Mouse (Mus musculus) testis, adult 2 months (tissue): ENCODE data around the gene Rab11a. TPM values are rescaled to one million over a fixed set of nuclear protein-coding genes. Genes with fewer than 3 reads are reported as not detected.

Experiments
- H3K27ac ChIP-seq: fragments of 200-500 bp; 2 replicates; pipeline ENCODE4 v1.5.1; 2012; ENCODE audit warnings: low read depth, low read length; ENCODE audit not compliant: control insufficient read depth, insufficient read depth
- H3K27me3 ChIP-seq: fragments of 200-500 bp; 2 replicates; pipeline ENCODE4 v1.6.1; 2012; ENCODE audit warnings: mild to moderate bottlenecking, low read length, moderate library complexity; ENCODE audit not compliant: control insufficient read depth, insufficient read depth
- H3K36me3 ChIP-seq: fragments of 200-500 bp; 2 replicates; pipeline ENCODE4 v1.6.1; 2012; ENCODE audit warnings: mild to moderate bottlenecking, low read length; ENCODE audit not compliant: control insufficient read depth, insufficient read depth
- H3K4me1 ChIP-seq: fragments of 200-500 bp; 2 replicates; pipeline ENCODE4 v1.6.1; 2012; ENCODE audit warnings: low read length; ENCODE audit not compliant: control insufficient read depth, insufficient read depth
- H3K4me3 ChIP-seq: fragments of 200-500 bp; 2 replicates; pipeline ENCODE4 v1.5.1; 2012; ENCODE audit warnings: low read depth, mild to moderate bottlenecking, low read length, moderate library complexity, mixed read lengths; ENCODE audit not compliant: control insufficient read depth
- CTCF ChIP-seq: fragments of 200-500 bp; IDR thresholded peaks from 2 replicates; pipeline ENCODE4 v1.5.1; 2012; ENCODE audit warnings: low read depth, mild to moderate bottlenecking, inconsistent platforms, low read length, moderate library complexity; ENCODE audit not compliant: control insufficient read depth, insufficient read depth, insufficient replicate concordance
- POLR2A ChIP-seq: fragments of 200-500 bp; IDR thresholded peaks from 2 replicates; pipeline ENCODE4 v1.6.1; 2012; ENCODE audit warnings: low read depth, mild to moderate bottlenecking, inconsistent platforms, low read length, moderate library complexity; ENCODE audit not compliant: control insufficient read depth
- polyA plus RNA-seq: library from polyadenylated mRNA; depleted of rRNA; stranded (reverse); fragments of >200 nt; gene quantifications from 2 replicates; pipeline ENCODE4 v1.2.3, GENCODE M21; 2012

Rab11a gene
- polyA plus RNA-seq, 1 experiment = 127 TPM

DNA sequence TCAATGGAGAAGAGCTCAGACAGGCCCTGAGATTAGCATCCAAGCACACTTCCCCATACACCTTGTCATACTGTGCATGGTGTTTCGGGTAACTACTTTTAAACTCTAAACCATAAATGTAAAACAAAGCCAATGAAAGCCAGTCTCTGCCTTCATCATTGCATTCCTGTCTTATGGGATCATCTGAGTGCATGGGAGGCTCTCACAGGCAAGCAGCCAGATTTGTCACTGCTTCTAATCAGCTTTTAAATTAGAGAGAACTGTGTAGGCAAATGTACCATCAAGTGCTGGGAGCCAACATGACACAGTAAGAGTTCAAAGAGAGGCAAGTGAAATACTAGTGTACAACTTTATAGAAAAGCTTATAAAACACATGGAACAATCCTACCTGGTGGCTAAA lies 35.9 kb downstream of the Rab11a start:
- Histone ChIP-seq H3K4me3 (no peak overlapping the region), H3K4me1 (no peaks in the 10 kb centered on the region), H3K27me3 (no peaks in the 10 kb centered on the region), H3K27ac (no peak overlapping the region), H3K36me3 (no peaks in the 10 kb centered on the region; the same call in 1 of the 2 replicates)
- no peak for TF ChIP-seq CTCF
- TF ChIP-seq POLR2A = no peak

DNA sequence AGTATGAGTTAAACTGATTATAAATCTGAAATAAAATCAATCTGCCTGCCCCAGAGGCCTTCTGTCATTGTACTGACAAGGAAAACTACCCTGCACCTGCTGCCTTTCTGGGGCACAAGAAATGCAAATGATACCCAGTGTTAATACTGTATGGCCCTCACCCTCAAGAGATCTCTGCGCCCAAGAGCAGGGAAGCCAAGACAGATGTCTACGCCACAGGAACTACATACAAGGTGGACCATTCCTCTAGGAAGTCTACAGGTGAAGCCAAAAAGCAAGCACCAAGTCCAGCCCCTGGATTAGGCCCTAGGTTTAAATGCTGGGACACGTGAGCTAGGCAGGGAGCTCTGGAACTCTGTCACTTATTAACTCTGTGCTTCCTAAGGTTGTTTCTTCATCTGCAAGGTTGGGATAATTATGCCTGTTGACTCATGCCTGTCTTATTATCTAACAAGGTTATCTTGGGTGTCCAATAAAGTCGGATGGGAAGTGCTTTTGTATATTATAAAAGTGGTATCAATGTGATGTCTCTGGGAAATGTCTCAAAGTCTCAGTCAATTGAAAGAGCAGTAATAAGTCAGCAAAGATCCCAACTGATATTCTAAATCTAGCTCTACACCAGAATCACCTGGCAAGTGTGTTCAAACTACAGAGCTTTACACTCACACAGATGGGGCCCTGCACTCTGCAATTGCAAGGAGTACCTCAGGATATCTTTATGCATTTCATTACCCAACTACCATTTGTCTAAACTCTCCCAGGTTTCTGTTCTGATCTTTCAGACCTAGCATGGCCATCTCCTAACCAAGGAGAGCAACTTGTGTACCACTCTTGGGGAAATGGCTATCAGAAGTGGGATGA lies 36.9 kb downstream of the Rab11a start:
- no peak overlapping the region for H3K4me3 ChIP-seq
- H3K27ac ChIP-seq = no peak overlapping the region
- TF ChIP-seq CTCF (no peak), POLR2A (no peak)
- H3K27me3 ChIP-seq = no peaks in the 10 kb centered on the region
- no peaks in the 10 kb centered on the region for H3K4me1 ChIP-seq
- no peaks in the 10 kb centered on the region; the same call in 1 of the 2 replicates for H3K36me3 ChIP-seq

DNA sequence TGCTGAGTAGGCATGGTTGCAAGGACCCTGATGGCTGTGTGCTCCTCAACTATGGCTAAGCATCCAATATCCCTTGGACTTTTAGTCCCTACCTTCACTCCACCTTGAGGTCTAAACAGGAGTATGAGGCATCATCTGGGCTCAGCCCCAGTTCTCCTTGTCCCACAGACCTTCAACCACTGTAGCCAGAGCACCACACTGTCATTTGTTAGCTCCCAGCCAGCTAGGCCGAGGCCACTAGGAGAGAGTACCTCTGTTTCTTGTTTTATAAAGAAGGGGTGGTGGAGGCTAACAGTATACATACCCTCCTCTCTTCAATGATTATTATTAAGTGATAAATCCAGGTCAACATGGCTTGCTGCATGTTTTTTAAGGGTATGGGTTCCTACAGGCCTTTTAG lies 39.0 kb downstream of the Rab11a start:
- no peaks in the 10 kb centered on the region for H3K27me3 ChIP-seq
- H3K4me3 ChIP-seq = no peak overlapping the region
- TF ChIP-seq CTCF = no peak
- TF ChIP-seq POLR2A = no peak

DNA sequence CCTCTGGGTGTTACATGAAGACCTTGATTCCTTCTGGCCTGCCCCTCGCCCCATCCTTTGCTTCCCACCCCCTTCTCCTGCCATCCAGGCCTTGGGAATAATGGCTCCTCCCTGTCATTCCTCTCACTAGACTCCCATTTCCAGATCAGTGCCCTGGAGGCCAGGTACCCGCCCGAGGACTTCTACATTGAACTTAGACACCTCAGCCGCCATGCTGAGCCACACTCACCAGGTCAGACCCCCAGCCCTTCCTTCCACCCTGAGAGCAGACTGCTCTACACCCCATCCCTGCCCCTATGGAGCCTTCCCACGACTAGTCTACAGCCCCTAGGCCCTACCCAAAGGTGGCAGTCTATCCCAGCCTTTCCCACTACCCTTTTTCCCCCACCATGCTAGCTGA lies 39.9 kb downstream of the Rab11a start:
- TF ChIP-seq POLR2A = no peak
- no peak for TF ChIP-seq CTCF
- H3K4me3 ChIP-seq = no peak overlapping the region

More for the DNA sequence above, 39.0 kb downstream of the Rab11a start:
- Histone ChIP-seq H3K4me1 (no peaks in the 10 kb centered on the region; the same call in 1 of the 2 replicates), H3K27ac (no peak overlapping the region), H3K36me3 (no peaks in the 10 kb centered on the region)

DNA sequence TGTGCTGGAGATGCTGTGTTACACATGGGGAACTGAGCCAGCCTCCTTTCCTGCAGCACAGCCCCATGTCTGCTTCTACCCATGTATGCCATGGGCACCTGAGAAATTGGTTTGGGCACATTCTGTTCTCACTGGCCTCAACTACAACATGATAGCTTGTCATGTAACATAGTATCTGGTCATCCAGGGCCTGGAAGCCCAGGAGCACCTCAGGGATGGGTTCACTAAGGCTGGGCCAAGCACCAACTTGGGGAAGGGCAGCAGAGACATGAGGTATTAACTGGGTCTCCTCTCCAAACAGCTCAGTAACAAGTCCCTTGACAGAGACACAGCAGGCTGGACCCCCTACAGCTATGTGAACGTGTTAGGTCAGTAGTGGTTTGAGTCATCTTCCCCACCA lies 40.6 kb downstream of the Rab11a start:
- Histone ChIP-seq H3K27me3 (no peaks in the 10 kb centered on the region), H3K27ac (no peak overlapping the region), H3K4me3 (no peak overlapping the region), H3K4me1 (no peaks in the 10 kb centered on the region; the same call in 1 of the 2 replicates), H3K36me3 (no peaks in the 10 kb centered on the region)
- TF ChIP-seq POLR2A (no peak), CTCF (no peak)

More for the DNA sequence above, 39.9 kb downstream of the Rab11a start:
- no peaks in the 10 kb centered on the region for H3K27me3 ChIP-seq
- H3K36me3 ChIP-seq = no peaks in the 10 kb centered on the region
- H3K4me1 ChIP-seq = no peaks in the 10 kb centered on the region; the same call in 1 of the 2 replicates
- no peak overlapping the region for H3K27ac ChIP-seq

DNA sequence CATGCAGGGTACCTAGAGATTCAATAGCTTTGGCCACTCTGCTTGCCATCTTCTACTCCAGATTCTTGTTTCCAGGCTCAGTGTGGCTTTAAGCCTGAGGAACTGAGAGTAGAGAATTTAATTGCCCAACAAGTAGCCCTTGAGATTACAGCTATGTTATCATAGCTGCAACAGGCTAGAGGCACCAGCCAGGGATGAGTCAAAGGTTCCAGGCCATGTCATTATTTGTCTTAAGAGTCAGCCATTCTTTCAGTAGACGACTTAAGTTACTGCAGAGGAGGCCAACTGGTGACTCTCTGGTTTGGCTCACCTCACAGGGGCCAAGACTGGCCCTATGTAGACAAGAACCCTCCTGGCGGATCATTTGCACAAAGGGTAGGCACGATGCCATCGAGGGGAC lies 41.2 kb downstream of the Rab11a start:
- Histone ChIP-seq H3K4me3 (no peak overlapping the region), H3K4me1 (no peaks in the 10 kb centered on the region; the same call in 1 of the 2 replicates), H3K27me3 (no peaks in the 10 kb centered on the region), H3K36me3 (no peaks in the 10 kb centered on the region), H3K27ac (no peak overlapping the region)
- no peak for TF ChIP-seq POLR2A
- no peak for TF ChIP-seq CTCF

DNA sequence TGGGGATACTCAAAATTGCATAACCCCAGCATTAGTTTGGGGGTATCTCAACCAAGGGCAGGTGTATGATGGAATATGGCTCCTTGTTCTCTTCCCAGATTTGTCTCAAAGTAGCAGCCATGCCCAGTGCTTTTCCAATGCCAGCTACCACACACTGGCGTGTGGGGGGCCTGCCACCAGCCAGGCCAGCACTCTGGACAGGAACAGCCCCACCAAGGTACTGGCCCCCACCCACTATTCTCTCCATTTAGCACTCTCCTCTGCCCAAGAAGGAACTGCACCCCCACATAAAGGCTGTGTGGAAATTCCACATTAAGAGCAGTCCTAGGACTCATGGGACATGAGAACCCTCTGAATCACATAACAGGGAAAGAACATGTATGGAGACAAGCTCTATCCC lies 42.3 kb downstream of the Rab11a start:
- Histone ChIP-seq H3K27ac (no peak overlapping the region), H3K4me1 (no peaks in the 10 kb centered on the region; the same call in 1 of the 2 replicates), H3K4me3 (no peak overlapping the region), H3K27me3 (no peaks in the 10 kb centered on the region), H3K36me3 (no peaks in the 10 kb centered on the region)
- no peak for TF ChIP-seq POLR2A
- TF ChIP-seq CTCF = no peak
